Mouse (Mus musculus): ENCODE data around the gene Cela2a.

DNA sequence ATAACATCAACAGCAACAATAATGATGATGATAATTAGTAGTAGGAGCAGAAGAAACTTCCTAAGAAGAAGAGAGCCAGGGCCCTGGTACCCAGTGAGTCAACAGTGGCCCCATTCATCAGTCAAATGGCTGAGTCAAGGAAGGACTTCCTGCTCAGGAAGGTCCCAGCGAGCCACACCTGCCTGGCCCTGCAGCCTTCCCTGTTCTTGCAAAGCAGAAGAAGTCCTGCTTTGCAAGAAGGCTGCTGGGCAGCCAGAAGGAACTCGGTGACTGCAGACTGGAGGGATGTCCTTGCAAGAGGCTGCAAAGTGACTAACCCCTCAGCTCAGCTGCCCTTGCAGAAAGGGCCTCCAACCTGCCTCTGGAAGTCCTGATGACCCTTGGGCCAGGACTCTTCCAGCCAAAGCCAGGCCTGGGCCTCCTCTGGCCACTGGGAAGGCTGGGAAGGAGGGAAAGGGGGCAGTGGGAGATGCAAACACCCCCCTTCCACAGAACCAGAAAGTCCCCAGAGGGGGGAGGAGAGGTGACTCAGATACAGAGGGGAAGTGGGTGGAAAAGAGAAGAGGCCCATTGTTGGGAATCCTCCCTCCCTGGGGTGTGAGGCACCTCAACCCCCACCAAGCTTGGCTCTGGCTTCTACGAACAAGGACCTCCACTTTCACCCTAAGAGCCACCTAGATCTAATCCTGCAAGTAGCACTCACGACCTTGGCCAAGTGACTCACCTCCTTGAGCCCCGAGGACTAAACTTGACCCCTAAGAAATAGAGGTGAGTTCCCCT, 43.7 kb upstream of the Cela2a start:
- TF ChIP-seq CTCF (IDR thresholded peaks at IDR 0.05; ENCODE audit: low read depth) (no peak), EP300 (optimal IDR thresholded peaks at IDR 0.05) (no peak)

Measured in stomach, postnatal 0 days (tissue).